Mouse (Mus musculus): ENCODE measurements at regions not wholly inside any gene's neighbourhood (a gene's known extent, or its start where the extent isn't known, plus 50 kb on each side); places are given as distances from the start of the nearest gene placed in this dataset.

DNA sequence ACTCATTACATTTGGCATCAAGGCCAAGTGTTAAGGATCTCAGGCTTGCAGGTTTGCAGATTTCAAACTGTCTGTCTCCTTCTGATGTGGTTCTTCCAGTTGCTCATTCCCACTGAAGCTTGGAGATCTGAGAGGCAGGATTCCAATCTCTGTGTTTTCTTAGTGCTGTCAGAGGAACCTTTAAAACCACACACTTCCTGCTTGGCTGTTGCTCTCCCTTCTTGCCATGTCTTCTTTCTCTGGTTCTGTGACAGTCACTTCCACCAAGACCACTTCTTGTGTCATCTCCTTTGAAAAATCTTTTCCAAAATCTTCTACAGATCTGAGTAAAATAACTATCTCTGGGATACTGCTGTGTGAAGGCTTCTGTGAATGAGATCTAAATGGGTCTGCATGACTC is 117.3 kb downstream of the Gm5426 start:
- no peak overlapping the region for H3K27ac ChIP-seq

DNA sequence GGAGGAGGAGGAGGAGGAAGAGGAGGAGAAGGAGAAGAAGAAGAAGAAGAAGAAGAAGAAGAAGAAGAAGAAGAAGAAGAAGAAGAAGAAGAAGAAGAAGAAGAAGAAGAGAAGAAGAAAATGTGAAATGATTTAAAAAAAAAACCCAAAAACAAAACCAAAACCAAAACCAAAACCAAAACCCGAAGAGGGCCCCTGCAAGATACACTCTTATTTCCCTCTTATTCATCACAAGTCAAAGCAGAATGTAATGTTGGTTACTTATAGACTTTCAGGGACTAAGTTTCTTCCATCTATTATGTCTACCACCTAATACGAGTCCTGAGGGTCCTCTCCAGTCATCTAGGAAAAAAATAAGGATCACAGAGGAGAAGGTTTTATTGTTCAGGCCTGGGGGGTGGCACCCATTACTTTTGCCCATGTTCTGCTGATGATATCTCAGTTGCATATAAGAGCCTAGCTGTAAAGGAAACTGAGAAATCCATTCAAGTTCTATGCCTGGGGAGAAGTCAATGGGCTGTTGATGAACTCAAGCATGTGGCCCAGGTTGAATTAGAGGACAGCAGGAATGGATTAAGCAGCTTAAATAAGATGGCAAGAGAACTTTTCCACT is 118.0 kb downstream of the Gm5426 start:
- 63% methylated on average over 2 of the region's 2 CpGs for WGBS (ENCODE audit: insufficient replicate concordance)
- ATAC-seq (ENCODE audit: low read depth) (no peak), DNase-seq (no peak)
- Histone ChIP-seq H3K27ac (no peak overlapping the region), H3K9me3 (replicated peaks) (no peaks in the 10 kb centered on the region), H3K36me3 (no peaks in the 10 kb centered on the region), H3K4me1 (replicated peaks) (no peaks in the 10 kb centered on the region), H3K4me3 (replicated peaks) (no peak overlapping the region), H3K9ac (no peak overlapping the region), H3K27me3 (no peaks in the 10 kb centered on the region), H3K4me2 (no peak overlapping the region)

More for the DNA sequence above, 117.3 kb downstream of the Gm5426 start:
- no peaks in the 10 kb centered on the region for H3K36me3 ChIP-seq
- no peaks in the 10 kb centered on the region for H3K4me1 ChIP-seq (replicated peaks)
- H3K27me3 ChIP-seq, result no peaks in the 10 kb centered on the region
- H3K4me2 ChIP-seq, result no peak overlapping the region
- ATAC-seq (ENCODE audit: low read depth) (no peak), DNase-seq (no peak)
- no peak overlapping the region for H3K9ac ChIP-seq
- no peak overlapping the region for H3K4me3 ChIP-seq (replicated peaks)
- H3K9me3 ChIP-seq (replicated peaks), result no peaks in the 10 kb centered on the region

DNA sequence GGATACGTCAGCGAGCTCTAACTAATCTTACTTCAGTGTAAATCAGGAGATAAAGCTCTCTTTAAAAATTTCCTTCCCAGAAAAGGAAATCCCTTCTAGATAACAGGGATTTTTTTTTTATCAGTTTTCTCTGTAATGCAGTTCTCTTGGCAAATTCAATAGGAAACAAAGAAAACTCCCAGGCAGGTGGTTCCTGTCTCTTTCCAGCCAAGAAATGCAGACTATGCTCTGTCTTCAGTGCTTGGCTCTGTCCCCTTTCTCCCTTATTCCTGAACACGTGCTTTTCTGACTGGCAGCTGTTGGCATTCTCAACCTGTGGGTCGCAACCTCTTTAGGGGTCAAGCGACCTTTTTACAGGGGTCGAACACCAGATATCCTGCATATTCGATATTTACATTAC is 121.5 kb downstream of the Gm5426 start:
- H3K9me3 ChIP-seq (replicated peaks), result no peaks in the 10 kb centered on the region
- 58% methylated on average over 7 of the region's 7 CpGs for WGBS (ENCODE audit: insufficient replicate concordance)
- ATAC-seq (ENCODE audit: low read depth) (no peak), DNase-seq (no peak)
- H3K27me3 ChIP-seq, result no peaks in the 10 kb centered on the region
- H3K27ac ChIP-seq, result no peak overlapping the region
- no peak overlapping the region for H3K4me3 ChIP-seq (replicated peaks)
- no peaks in the 10 kb centered on the region for H3K4me1 ChIP-seq (replicated peaks)
- no peak overlapping the region for H3K9ac ChIP-seq
- no peaks in the 10 kb centered on the region for H3K36me3 ChIP-seq
- H3K4me2 ChIP-seq, result no peak overlapping the region

DNA sequence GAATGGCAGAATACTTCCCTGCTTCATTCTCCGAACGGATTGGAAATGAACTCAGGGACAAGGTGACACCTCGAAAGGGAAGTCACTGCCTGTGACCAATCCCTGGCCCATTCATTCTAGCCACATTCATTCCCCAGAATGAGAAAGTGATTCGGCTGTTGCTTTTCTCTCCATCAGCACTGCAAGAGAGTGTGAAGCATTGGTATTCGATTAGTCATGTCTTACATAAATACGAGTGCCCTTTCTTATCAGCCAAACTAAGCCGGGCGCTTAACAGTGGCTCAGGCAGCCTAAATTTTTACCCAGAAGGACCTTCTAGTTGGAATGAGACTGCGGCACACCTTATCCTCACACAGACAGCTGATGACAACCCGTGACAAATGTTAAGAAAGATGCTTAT is 122.8 kb downstream of the Gm5426 start:
- H3K9ac ChIP-seq, result no peak overlapping the region
- no peak for ATAC-seq (ENCODE audit: low read depth)
- WGBS (ENCODE audit: insufficient replicate concordance), result 54% methylated on average over 10 of the region's 10 CpGs

DNA sequence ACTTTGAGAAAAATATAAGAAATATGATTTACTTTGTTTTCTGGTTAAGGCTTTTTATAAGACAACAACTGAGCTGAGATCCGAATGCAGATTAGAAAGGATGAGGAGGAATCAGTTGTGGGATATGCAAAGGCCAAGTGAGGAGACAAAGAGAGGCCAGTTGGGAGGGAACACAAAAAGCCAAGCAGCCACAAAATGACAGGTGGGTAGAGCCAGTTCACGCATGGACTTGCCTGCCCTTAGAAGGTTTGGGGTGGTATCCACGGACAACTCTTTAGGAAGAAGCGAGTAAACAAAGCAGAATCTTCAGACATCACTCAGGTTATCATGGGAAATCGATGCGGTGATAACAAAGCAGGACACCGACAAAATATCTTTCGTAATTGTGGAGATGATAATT is 123.2 kb downstream of the Gm5426 start:
- ATAC-seq (ENCODE audit: low read depth) (no peak), DNase-seq (no peak)
- Histone ChIP-seq H3K27ac (no peak overlapping the region), H3K4me3 (replicated peaks) (no peak overlapping the region), H3K9ac (no peak overlapping the region), H3K27me3 (no peaks in the 10 kb centered on the region), H3K36me3 (no peaks in the 10 kb centered on the region), H3K4me2 (no peak overlapping the region), H3K4me1 (replicated peaks) (no peaks in the 10 kb centered on the region), H3K9me3 (replicated peaks) (no peaks in the 10 kb centered on the region)
- 77% methylated on average over 8 of the region's 8 CpGs for WGBS (ENCODE audit: insufficient replicate concordance)

More for the DNA sequence above, 122.8 kb downstream of the Gm5426 start:
- no peaks in the 10 kb centered on the region for H3K9me3 ChIP-seq (replicated peaks)
- no peak overlapping the region for H3K4me2 ChIP-seq
- no peaks in the 10 kb centered on the region for H3K36me3 ChIP-seq
- no peak for DNase-seq
- no peak overlapping the region for H3K27ac ChIP-seq
- no peaks in the 10 kb centered on the region for H3K27me3 ChIP-seq
- no peaks in the 10 kb centered on the region for H3K4me1 ChIP-seq (replicated peaks)
- no peak overlapping the region for H3K4me3 ChIP-seq (replicated peaks)

DNA sequence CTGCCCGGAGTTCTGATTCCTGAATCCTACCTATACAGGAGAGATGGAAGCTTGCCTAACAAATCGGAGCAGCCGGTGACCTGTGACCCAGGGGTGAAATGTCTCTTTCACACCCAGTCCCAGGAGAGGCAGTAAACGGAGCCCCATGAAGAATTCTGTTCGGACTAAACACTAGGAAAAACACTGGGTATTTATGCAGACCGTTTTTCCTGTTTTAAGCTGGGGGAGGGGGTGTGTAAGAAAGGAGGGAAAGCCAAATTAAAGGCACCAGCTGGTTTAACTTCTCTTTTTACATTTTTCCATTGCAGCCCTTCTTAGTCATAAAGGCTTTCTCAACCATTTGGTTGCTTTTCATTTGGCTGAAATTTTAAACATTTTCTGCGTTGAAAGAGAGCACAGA is 127.1 kb downstream of the Gm5426 start:
- 48% methylated on average over 7 of the region's 7 CpGs for WGBS (ENCODE audit: insufficient replicate concordance)
- no peak overlapping the region for H3K9ac ChIP-seq
- no peak overlapping the region for H3K4me2 ChIP-seq
- no peak overlapping the region for H3K27ac ChIP-seq
- no peaks in the 10 kb centered on the region for H3K27me3 ChIP-seq
- H3K4me3 ChIP-seq (replicated peaks), result no peak overlapping the region
- DNase-seq, result no peak
- no peaks in the 10 kb centered on the region for H3K4me1 ChIP-seq (replicated peaks)
- no peak for ATAC-seq (ENCODE audit: low read depth)
- no peaks in the 10 kb centered on the region for H3K36me3 ChIP-seq
- no peaks in the 10 kb centered on the region for H3K9me3 ChIP-seq (replicated peaks)

DNA sequence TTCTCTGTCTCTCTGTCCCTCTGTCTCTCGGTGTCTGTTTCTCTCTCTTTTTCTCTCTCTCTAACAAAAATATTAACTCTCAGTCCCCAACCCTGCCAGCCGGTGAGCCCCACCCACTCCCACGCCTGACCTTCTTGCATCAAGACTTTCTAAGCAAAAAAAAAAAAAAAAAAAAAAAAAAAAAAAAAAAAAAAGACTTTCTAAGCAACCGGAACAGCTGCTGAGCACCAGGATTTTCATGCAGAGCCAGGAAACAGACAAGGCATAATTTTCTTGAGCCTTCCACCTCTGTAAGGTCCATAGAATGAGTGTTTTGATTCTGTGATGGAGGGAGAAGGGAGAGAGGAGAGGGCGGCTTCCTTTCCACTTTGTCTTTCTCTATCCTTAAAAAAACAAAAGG is 128.0 kb downstream of the Gm5426 start:
- H3K9ac ChIP-seq, result no peak overlapping the region
- H3K27me3 ChIP-seq, result no peaks in the 10 kb centered on the region

DNA sequence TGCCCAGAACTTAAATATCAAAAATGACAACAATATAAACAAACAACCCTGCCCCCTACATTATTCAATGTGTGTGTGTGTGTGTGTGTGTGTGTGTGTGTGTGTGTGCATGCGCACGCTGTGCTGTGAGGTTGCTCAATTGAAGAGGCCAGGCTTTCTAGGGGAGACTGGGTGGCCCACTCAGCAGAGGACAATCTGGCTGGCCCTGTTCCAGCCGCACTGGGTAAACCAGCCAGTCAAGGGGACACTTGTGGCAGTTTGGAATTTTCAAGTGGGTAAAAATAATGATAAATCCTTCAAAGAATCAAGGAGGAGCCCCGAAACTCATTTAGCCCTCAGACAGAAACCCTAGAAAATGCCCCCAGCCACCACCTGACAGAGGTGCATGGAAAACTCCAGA is 128.5 kb downstream of the Gm5426 start:
- WGBS (ENCODE audit: insufficient replicate concordance), result 68% methylated on average over 4 of the region's 4 CpGs
- Histone ChIP-seq H3K36me3 (no peaks in the 10 kb centered on the region), H3K4me3 (replicated peaks) (no peak overlapping the region), H3K9ac (no peak overlapping the region), H3K9me3 (replicated peaks) (no peaks in the 10 kb centered on the region), H3K4me2 (no peak overlapping the region), H3K27ac (no peak overlapping the region), H3K4me1 (replicated peaks) (no peaks in the 10 kb centered on the region), H3K27me3 (no peaks in the 10 kb centered on the region)
- no peak for DNase-seq
- ATAC-seq (ENCODE audit: low read depth), result no peak

More for the DNA sequence above, 128.0 kb downstream of the Gm5426 start:
- Histone ChIP-seq H3K4me3 (replicated peaks) (no peak overlapping the region), H3K4me1 (replicated peaks) (no peaks in the 10 kb centered on the region), H3K36me3 (no peaks in the 10 kb centered on the region), H3K4me2 (no peak overlapping the region), H3K9me3 (replicated peaks) (no peaks in the 10 kb centered on the region), H3K27ac (no peak overlapping the region)
- 44% methylated on average over 5 of the region's 5 CpGs for WGBS (ENCODE audit: insufficient replicate concordance)
- ATAC-seq (ENCODE audit: low read depth) (no peak), DNase-seq (no peak)

DNA sequence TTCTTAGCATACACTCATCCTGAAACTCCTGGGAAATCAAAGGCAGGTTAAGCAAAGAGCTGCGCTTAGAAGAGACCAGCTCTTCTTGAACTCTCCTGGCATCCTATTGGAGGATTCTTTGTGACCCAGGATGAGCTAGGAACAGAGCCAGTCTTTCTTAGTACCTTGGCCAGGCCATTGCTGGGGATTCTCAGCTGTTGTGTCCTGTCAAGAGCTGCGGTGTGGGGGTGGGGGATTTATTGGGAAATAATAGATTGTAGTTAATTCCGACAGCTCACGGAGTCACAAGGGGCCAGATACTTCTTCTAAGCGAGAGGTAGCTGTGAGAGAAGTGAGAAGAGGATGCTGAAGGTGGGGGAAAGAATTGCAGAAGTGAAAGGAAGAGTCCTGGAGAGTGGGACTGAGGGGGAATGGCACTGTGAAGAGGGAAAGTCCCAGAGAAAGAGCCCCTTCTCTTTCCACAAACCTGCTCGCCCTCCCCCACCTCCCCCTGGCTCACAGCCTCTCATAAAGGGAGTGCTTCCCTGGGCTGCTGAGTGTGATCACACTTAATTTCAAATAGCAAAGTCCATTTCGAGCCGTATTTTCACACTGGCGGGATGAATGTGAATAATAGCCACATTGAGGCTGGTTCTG is 129.8 kb downstream of the Gm5426 start:
- H3K9ac ChIP-seq, result no peak overlapping the region
- DNase-seq (no peak), ATAC-seq (ENCODE audit: low read depth) (no peak)
- no peak overlapping the region for H3K27ac ChIP-seq
- H3K27me3 ChIP-seq, result no peaks in the 10 kb centered on the region
- no peak overlapping the region for H3K4me2 ChIP-seq
- 64% methylated on average over 9 of the region's 9 CpGs for WGBS (ENCODE audit: insufficient replicate concordance)
- no peaks in the 10 kb centered on the region for H3K9me3 ChIP-seq (replicated peaks)
- no peak overlapping the region for H3K4me3 ChIP-seq (replicated peaks)
- H3K36me3 ChIP-seq, result no peaks in the 10 kb centered on the region
- H3K4me1 ChIP-seq (replicated peaks), result no peaks in the 10 kb centered on the region

DNA sequence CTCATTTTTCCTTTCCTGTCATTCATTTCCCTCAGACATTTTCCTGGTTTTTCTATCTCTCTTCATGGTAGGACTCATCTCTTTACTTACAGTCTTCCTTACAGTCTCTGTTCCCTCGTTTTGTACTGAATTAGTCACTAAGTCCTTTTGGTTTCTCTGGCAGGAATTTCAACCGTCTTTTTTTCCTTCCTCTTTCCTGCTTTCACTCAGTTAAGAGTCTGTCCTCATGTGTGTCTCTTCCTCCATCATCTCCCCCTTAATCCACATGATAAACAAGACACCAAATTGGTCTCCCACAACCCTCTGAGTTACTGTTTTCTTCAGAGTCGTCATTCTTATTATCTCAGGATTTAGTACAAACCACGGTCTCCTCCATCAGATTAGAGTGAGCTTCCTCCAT is 131.2 kb downstream of the Gm5426 start:
- Histone ChIP-seq H3K4me2 (no peak overlapping the region), H3K27ac (no peak overlapping the region), H3K36me3 (no peaks in the 10 kb centered on the region), H3K9me3 (replicated peaks) (no peaks in the 10 kb centered on the region), H3K27me3 (no peaks in the 10 kb centered on the region), H3K4me3 (replicated peaks) (no peak overlapping the region), H3K4me1 (replicated peaks) (no peaks in the 10 kb centered on the region), H3K9ac (no peak overlapping the region)
- ATAC-seq (ENCODE audit: low read depth), result no peak
- WGBS (ENCODE audit: insufficient replicate concordance), result 22% methylated on average over 4 of the region's 4 CpGs
- no peak for DNase-seq

DNA sequence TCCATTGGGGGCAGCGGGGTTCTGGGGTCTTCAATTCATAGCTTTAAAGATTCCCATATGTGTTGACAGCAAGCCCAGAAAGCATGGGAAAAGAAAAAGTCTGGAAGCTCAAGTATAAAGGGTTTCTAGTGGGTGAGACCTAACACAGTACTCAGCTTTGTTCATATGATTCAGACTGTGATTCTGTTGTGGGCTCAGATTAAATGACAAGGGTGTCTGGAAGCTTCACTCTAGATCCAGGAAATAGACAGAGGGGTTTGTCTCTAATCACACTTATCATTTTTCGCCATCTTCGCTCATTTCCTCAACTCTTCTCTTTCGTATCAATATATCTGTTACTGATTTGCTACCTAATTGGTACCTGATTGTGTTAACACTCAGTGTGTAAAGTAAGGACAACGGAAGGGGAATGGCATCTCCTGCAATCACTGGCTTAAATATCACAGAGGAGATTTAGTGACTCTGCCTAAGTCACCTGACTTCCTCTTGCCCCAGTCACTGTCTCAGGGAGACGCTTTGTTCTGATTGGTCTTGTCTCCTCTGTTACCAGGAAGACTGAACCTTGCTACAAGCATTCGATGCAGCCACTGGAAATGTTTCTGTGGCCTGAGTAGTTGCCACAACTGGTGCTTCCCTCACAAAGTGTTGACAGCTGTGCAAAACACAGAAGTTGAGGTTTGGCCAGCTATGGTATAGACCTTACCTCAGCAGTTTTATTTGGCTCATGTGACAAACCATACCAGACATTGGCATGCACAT is 137.4 kb downstream of the Gm5426 start:
- Histone ChIP-seq H3K27ac (no peak overlapping the region), H3K4me2 (no peak overlapping the region), H3K4me1 (replicated peaks) (no peaks in the 10 kb centered on the region), H3K9ac (no peak overlapping the region), H3K27me3 (no peaks in the 10 kb centered on the region), H3K4me3 (replicated peaks) (no peak overlapping the region), H3K36me3 (no peaks in the 10 kb centered on the region), H3K9me3 (replicated peaks) (no peaks in the 10 kb centered on the region)
- ATAC-seq (ENCODE audit: low read depth), result no peak
- no peak for DNase-seq
- 50% methylated on average over 7 of the region's 7 CpGs for WGBS (ENCODE audit: insufficient replicate concordance)

DNA sequence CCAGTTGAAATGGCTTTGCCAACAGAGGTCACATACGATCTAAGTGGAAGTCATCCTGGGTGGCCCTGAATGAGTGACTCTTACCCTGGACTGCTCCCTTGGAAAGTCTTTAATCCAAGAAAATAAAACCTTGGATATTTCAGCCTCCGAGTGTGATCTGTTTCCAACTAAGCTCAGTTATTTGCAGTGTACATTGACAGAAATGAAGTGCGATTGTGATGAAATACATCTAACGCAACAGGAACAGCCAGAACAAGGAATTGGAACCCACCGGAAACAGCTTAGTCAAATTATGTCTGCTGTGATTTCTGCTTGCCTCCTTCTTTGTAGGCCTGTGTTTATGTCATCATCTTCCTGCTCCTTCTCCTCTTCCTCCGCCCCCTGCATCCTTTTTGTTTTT is 143.7 kb downstream of the Gm5426 start:
- H3K9me3 ChIP-seq (replicated peaks), result no peaks in the 10 kb centered on the region
- H3K36me3 ChIP-seq, result no peaks in the 10 kb centered on the region
- 68% methylated on average over 6 of the region's 6 CpGs for WGBS (ENCODE audit: insufficient replicate concordance)
- DNase-seq (no peak), ATAC-seq (ENCODE audit: low read depth) (no peak)
- no peak overlapping the region for H3K27ac ChIP-seq
- H3K4me3 ChIP-seq (replicated peaks), result no peak overlapping the region
- H3K27me3 ChIP-seq, result no peaks in the 10 kb centered on the region
- H3K4me1 ChIP-seq (replicated peaks), result no peaks in the 10 kb centered on the region
- H3K4me2 ChIP-seq, result no peak overlapping the region
- H3K9ac ChIP-seq, result no peak overlapping the region

Data from liver, embryonic 13.5 days (tissue).